Mouse (Mus musculus) layer of hippocampus, adult 9-10 months (tissue): ENCODE measurements around the gene Srp68.
"Not testable (repeated sequence)": the region's sequence is repeated elsewhere in the genome, so short reads cannot be mapped to it uniquely, and the experiment has no call there.

Experiments
- DNase-seq: peaks from one replicate; pipeline ENCODE4 v3.0.0; 2022; ENCODE audit warnings: low spot score

Gene Srp68

GRCm38 (mm10) chr11:116282912-116283521 lies 9.0 kb upstream of the Srp68 start:
- no peak for DNase-seq

- DNase-seq: no peak
Observed at GRCm38 (mm10) chr11:116282089-116282488, 8.1 kb upstream of the Srp68 start.

GRCm38 (mm10) chr11:116281671-116282070 lies 7.7 kb upstream of the Srp68 start:
- DNase-seq: no peak

GRCm38 (mm10) chr11:116280751-116281663 lies 7.0 kb upstream of the Srp68 start, which contains the start of gene Galr2:
Gene Galr2, plus strand, starts transcription at chr11:116280939.
- no peak for DNase-seq

- not testable (repeated sequence) for DNase-seq
Observed at GRCm38 (mm10) chr11:116277184-116277583, 3.2 kb upstream of the Srp68 start.

GRCm38 (mm10) chr11:116273469-116274044 lies 460 bp downstream of the Srp68 start:
- no peak for DNase-seq

GRCm38 (mm10) chr11:116272589-116273468 lies 1.2 kb downstream of the Srp68 start:
- DNase-seq: no peak

- DNase-seq: no peak
Observed at GRCm38 (mm10) chr11:116269560-116269959, 4.5 kb downstream of the Srp68 start.

GRCm38 (mm10) chr11:116268313-116268712 lies 5.7 kb downstream of the Srp68 start:
- DNase-seq: no peak

- DNase-seq: no peak
Observed at GRCm38 (mm10) chr11:116267637-116268036, 6.4 kb downstream of the Srp68 start.

GRCm38 (mm10) chr11:116265850-116266249 lies 8.2 kb downstream of the Srp68 start:
- DNase-seq: no peak

- no peak for DNase-seq
Observed at GRCm38 (mm10) chr11:116265352-116265751, 8.7 kb downstream of the Srp68 start.

- no peak for DNase-seq
Observed at GRCm38 (mm10) chr11:116260259-116260658, 13.8 kb downstream of the Srp68 start.

- DNase-seq: no peak
Observed at GRCm38 (mm10) chr11:116259461-116259860, 14.6 kb downstream of the Srp68 start.

- DNase-seq: no peak
Observed at GRCm38 (mm10) chr11:116255982-116256675, 17.9 kb downstream of the Srp68 start.

- DNase-seq: no peak
Observed at GRCm38 (mm10) chr11:116255090-116255981, 18.7 kb downstream of the Srp68 start.

- DNase-seq: no peak
Observed at GRCm38 (mm10) chr11:116254627-116255026, 19.4 kb downstream of the Srp68 start.

- DNase-seq: no peak
Observed at GRCm38 (mm10) chr11:116253076-116253600, 20.9 kb downstream of the Srp68 start.

- DNase-seq: no peak
Observed at GRCm38 (mm10) chr11:116250898-116251297, 23.1 kb downstream of the Srp68 start.
